ENCODE assay signal across 9 mouse cellular contexts in genomic region chr10:36791771-36792170, GRCm38 (mm10).
A peak's percentile ranks its signal among the peaks of the same experiment; 100 is the strongest.
DNase-seq lines count a peak whose midpoint lies in the region; ATAC-seq lines count a peak whose summit lies in the region.
"Had no signal": no experiment of that assay in that cellular context is flagged by ENCODE, and none has a peak within 500 bp of the region (broad histone marks: within the 10 kb centered on the region; RNA-seq: fewer than 3 reads in every experiment).

No protein-coding gene starts in this region.

- H3K4me1 ChIP-seq in limb, embryonic 13.5 days, result no peaks in the 10 kb centered on the region
- H3K4me1 ChIP-seq in limb, embryonic 10.5 days, result no peaks in the 10 kb centered on the region
- no peaks in the 10 kb centered on the region for H3K4me1 ChIP-seq in forebrain, embryonic 14.5 days (ENCODE audit: control insufficient read depth, insufficient read depth, low read length)
- H3K4me1 ChIP-seq in neural tube, embryonic 15.5 days, result no peaks in the 10 kb centered on the region
- H3K4me1 ChIP-seq in heart, embryonic 10.5 days, result no peaks in the 10 kb centered on the region
- H3K4me1 ChIP-seq: embryonic facial prominence, embryonic 12.5 days had no signal

- H3K27me3 ChIP-seq in limb, embryonic 13.5 days, result no peaks in the 10 kb centered on the region
- no peaks in the 10 kb centered on the region for H3K27me3 ChIP-seq in limb, embryonic 10.5 days (ENCODE audit: low read depth, poor library complexity, severe bottlenecking)
- no peaks in the 10 kb centered on the region for H3K27me3 ChIP-seq in forebrain, embryonic 14.5 days (replicated peaks; ENCODE audit: control insufficient read depth, insufficient read depth, low read length)
- no peaks in the 10 kb centered on the region for H3K27me3 ChIP-seq in neural tube, embryonic 15.5 days (replicated peaks)
- H3K27me3 ChIP-seq in heart, embryonic 10.5 days (ENCODE audit: insufficient read depth, poor library complexity, severe bottlenecking), result no peaks in the 10 kb centered on the region
- H3K27me3 ChIP-seq: embryonic facial prominence, embryonic 12.5 days had no signal

- 40% methylated on average over 2 of the region's 2 CpGs for WGBS in limb, embryonic 13.5 days
- 44% methylated on average over 2 of the region's 2 CpGs for WGBS in limb, embryonic 10.5 days
- WGBS in forebrain, embryonic 14.5 days, result 41% methylated on average over 2 of the region's 2 CpGs
- 41% methylated on average over 2 of the region's 2 CpGs for WGBS in neural tube, embryonic 15.5 days
- 41% methylated on average over 2 of the region's 2 CpGs for WGBS in heart, embryonic 10.5 days

- no peak overlapping the region for H3K9ac ChIP-seq in limb, embryonic 13.5 days
- H3K9ac ChIP-seq in forebrain, embryonic 14.5 days (ENCODE audit: low read length), result no peak overlapping the region
- no peak overlapping the region for H3K9ac ChIP-seq in neural tube, embryonic 15.5 days (replicated peaks)
- H3K9ac ChIP-seq: embryonic facial prominence, embryonic 12.5 days had no signal

- no peak overlapping the region for H3K4me3 ChIP-seq in limb, embryonic 13.5 days
- H3K4me3 ChIP-seq in limb, embryonic 10.5 days, result no peak overlapping the region
- H3K4me3 ChIP-seq in forebrain, embryonic 14.5 days (ENCODE audit: low read depth, low read length), result no peak overlapping the region
- H3K4me3 ChIP-seq in neural tube, embryonic 15.5 days (replicated peaks), result no peak overlapping the region
- no peak overlapping the region for H3K4me3 ChIP-seq in heart, embryonic 10.5 days
- H3K4me3 ChIP-seq: embryonic facial prominence, embryonic 12.5 days had no signal

- no peaks in the 10 kb centered on the region for H3K36me3 ChIP-seq in limb, embryonic 13.5 days
- H3K36me3 ChIP-seq in limb, embryonic 10.5 days, result no peaks in the 10 kb centered on the region
- no peaks in the 10 kb centered on the region for H3K36me3 ChIP-seq in forebrain, embryonic 14.5 days (ENCODE audit: control insufficient read depth, insufficient read depth, low read length)
- H3K36me3 ChIP-seq in neural tube, embryonic 15.5 days, result no peaks in the 10 kb centered on the region
- H3K36me3 ChIP-seq in heart, embryonic 10.5 days, result no peaks in the 10 kb centered on the region
- H3K36me3 ChIP-seq: embryonic facial prominence, embryonic 12.5 days had no signal

- DNase-seq in cerebellum, postnatal 10 days, result peak; percentile 33 to 57
- no peak for DNase-seq in cerebellum, adult 11-12 months
- DNase-seq in limb, embryonic 10.5 days (ENCODE audit: low spot score), result no peak
- peak; percentile 72 for DNase-seq in forebrain, embryonic 14.5 days (ENCODE audit: low spot score)
- DNase-seq in heart, embryonic 10.5 days (ENCODE audit: low spot score), result no peak
- DNase-seq in natural killer cell, adult 2 months (ENCODE audit: low spot score in 2 of 2), result no peak

- no peak overlapping the region for H3K4me2 ChIP-seq in limb, embryonic 13.5 days (replicated peaks)
- no peak overlapping the region for H3K4me2 ChIP-seq in forebrain, embryonic 14.5 days (ENCODE audit: low read length)
- H3K4me2 ChIP-seq in neural tube, embryonic 15.5 days, result no peak overlapping the region
- H3K4me2 ChIP-seq: embryonic facial prominence, embryonic 12.5 days had no signal

- ATAC-seq in limb, embryonic 13.5 days (ENCODE audit: low FRiP score, low read depth), result peak; percentile 66; the same call in 1 of the 2 replicates
- peak; percentile 65; the same call in 1 of the 2 replicates for ATAC-seq in forebrain, embryonic 14.5 days
- ATAC-seq in neural tube, embryonic 15.5 days (ENCODE audit: low FRiP score), result peak; percentile 45; the same call in 1 of the 2 replicates

- no peak overlapping the region for H3K27ac ChIP-seq in limb, embryonic 13.5 days
- no peak overlapping the region for H3K27ac ChIP-seq in limb, embryonic 10.5 days
- no peak overlapping the region for H3K27ac ChIP-seq in forebrain, embryonic 14.5 days (ENCODE audit: low read depth, low read length)
- no peak overlapping the region for H3K27ac ChIP-seq in neural tube, embryonic 15.5 days (replicated peaks)
- H3K27ac ChIP-seq in heart, embryonic 10.5 days, result no peak overlapping the region
- H3K27ac ChIP-seq: embryonic facial prominence, embryonic 12.5 days had no signal

- no peaks in the 10 kb centered on the region for H3K9me3 ChIP-seq in limb, embryonic 13.5 days
- no peaks in the 10 kb centered on the region for H3K9me3 ChIP-seq in limb, embryonic 10.5 days (replicated peaks)
- no peaks in the 10 kb centered on the region for H3K9me3 ChIP-seq in forebrain, embryonic 14.5 days (replicated peaks; ENCODE audit: control insufficient read depth, low read length)
- H3K9me3 ChIP-seq in neural tube, embryonic 15.5 days (replicated peaks), result no peaks in the 10 kb centered on the region
- no peaks in the 10 kb centered on the region for H3K9me3 ChIP-seq in heart, embryonic 10.5 days
- H3K9me3 ChIP-seq: embryonic facial prominence, embryonic 12.5 days had no signal

Comparison
In these comparisons a context has a peak if more than half of its experiments do, and no peak if none do; other contexts are left out.
1. DNase-seq: peak in cerebellum, postnatal 10 days (2 of 2) and forebrain, embryonic 14.5 days (single experiment); none in cerebellum, adult 11-12 months (single experiment), limb, embryonic 10.5 days (single experiment), heart, embryonic 10.5 days (single experiment) and natural killer cell, adult 2 months (0 of 2).
2. Peak in every context shown above with its lines, with median percentiles within 50 percentile points of each other: ATAC-seq.